Mouse (Mus musculus): ENCODE measurements at regions not wholly inside any gene's neighbourhood (a gene's known extent, or its start where the extent isn't known, plus 50 kb on each side); places are given as distances from the start of the nearest gene placed in this dataset.

DNA sequence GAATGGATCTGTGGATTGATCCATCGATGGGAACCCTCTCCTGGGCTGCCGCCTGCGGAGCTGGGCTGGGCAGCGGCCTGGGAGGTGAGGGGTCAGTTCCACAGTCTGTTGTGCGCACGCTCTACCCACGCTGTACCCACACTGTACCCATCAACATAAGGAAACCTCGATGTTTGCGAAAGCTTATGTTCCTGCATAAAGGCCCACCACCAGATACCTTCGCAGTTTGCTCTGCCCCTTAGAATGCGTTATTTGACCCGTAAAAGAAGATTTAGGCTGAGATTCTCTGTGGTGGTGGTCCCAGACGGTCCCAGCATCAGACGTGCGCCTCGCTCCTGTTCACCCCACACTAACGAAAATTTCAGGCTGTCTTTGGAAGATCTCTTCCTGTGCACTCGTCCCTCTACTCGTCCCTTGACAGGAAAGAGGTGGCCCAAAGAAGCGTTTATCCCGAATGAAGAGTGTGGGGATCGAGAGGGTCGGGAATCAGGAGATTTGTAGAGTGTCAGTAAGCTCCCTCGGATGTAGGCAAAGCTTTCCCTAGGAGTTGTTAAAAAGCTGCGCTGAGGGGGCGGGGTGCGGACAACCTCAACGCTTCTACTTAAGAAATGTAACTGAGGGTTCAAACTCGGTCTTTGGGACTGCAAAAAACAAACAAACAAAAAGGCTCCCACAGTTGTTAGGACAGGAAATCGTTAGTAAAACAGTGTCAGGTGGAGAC is 123.9 kb downstream of the Tmem161b start:
- WGBS, result 2% methylated on average over 30 of the region's 30 CpGs
- H3K4me1 ChIP-seq (ENCODE audit: control insufficient read depth, insufficient read depth, low read length), result no peaks in the 10 kb centered on the region; the same call in 1 of the 2 replicates
- peaks cover 41% of the 10 kb centered on the region for H3K27me3 ChIP-seq (ENCODE audit: control insufficient read depth, insufficient read depth, low read length)

GRCm38 (mm10) chr13:84346569-84346968 is 124.5 kb downstream of the Tmem161b start:
- no peak overlapping the region for H3K27ac ChIP-seq (ENCODE audit: low read length)
- no peak overlapping the region for H3K9ac ChIP-seq (ENCODE audit: low read length)
- no peak for ATAC-seq (ENCODE audit: insufficient read depth, low FRiP score)
- no peak overlapping the region for H3K4me2 ChIP-seq (ENCODE audit: low read depth, low read length)
- H3K27me3 ChIP-seq (ENCODE audit: control insufficient read depth, insufficient read depth, low read length), result peaks cover 41% of the 10 kb centered on the region
- H3K4me1 ChIP-seq (ENCODE audit: control insufficient read depth, insufficient read depth, low read length), result no peaks in the 10 kb centered on the region; the same call in 1 of the 2 replicates
- no peaks in the 10 kb centered on the region for H3K36me3 ChIP-seq (ENCODE audit: control insufficient read depth, insufficient read depth, low read length)
- no peaks in the 10 kb centered on the region for H3K9me3 ChIP-seq (replicated peaks; ENCODE audit: control insufficient read depth, low read length)
- H3K4me3 ChIP-seq (replicated peaks; ENCODE audit: low read length), result no peak overlapping the region
- 3% methylated on average over 2 of the region's 2 CpGs for WGBS

More for the DNA sequence above, 123.9 kb downstream of the Tmem161b start:
- Histone ChIP-seq H3K9me3 (replicated peaks; ENCODE audit: control insufficient read depth, low read length) (no peaks in the 10 kb centered on the region), H3K4me2 (ENCODE audit: low read depth, low read length) (no peak overlapping the region), H3K36me3 (ENCODE audit: control insufficient read depth, insufficient read depth, low read length) (no peaks in the 10 kb centered on the region), H3K27ac (ENCODE audit: low read length) (no peak overlapping the region), H3K9ac (ENCODE audit: low read length) (no peak overlapping the region), H3K4me3 (replicated peaks; ENCODE audit: low read length) (no peak overlapping the region)
- no peak for ATAC-seq (ENCODE audit: insufficient read depth, low FRiP score)

DNA sequence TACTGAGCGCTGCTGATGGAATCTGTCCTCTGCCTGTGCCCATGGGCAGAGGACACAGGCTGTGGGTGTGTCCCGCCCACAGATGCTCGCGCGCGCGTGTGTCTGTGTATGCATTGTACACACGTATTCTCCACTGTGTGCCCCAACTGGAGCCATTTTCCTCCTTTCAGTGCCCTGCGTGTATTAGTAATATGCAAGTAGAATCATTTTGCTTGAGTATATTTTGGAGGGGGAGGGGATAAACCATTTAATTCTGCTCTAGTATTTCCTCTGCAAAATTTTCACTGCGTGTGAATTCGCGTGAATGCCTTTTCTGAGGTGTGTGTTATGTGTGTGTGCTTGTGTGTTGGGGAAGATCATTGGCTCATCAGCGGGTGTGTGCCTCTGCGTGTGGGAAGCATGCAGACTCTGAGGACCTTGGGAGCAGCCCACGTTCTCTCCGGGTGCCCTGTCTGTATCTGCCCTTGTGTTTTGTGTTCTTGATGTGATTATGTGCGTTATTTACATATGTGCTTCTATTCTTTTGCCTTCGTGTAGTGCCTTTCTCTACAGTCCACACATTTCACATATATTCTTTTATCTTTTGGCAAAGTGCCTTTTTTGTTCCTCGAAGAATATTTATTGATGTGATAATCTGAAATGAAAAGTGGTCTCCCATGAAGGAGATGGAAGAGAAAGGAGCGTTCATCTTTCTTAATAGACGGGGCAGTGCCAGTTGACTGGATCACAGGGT is 125.3 kb downstream of the Tmem161b start:
- peak overlapping the region; percentile 95 for H3K4me2 ChIP-seq (ENCODE audit: low read depth, low read length)
- H3K27me3 ChIP-seq (ENCODE audit: control insufficient read depth, insufficient read depth, low read length), result peaks cover 36% of the 10 kb centered on the region
- 2% methylated on average over 21 of the region's 21 CpGs for WGBS
- H3K4me1 ChIP-seq (ENCODE audit: control insufficient read depth, insufficient read depth, low read length), result no peaks in the 10 kb centered on the region; the same call in 1 of the 2 replicates
- H3K9me3 ChIP-seq (replicated peaks; ENCODE audit: control insufficient read depth, low read length), result no peaks in the 10 kb centered on the region
- H3K4me3 ChIP-seq (replicated peaks; ENCODE audit: low read length), result peak overlapping the region; percentile 48
- no peak overlapping the region for H3K27ac ChIP-seq (ENCODE audit: low read length)
- ATAC-seq (ENCODE audit: insufficient read depth, low FRiP score), result no peak; the same call in 1 of the 2 replicates
- H3K9ac ChIP-seq (ENCODE audit: low read length), result no peak overlapping the region
- no peaks in the 10 kb centered on the region for H3K36me3 ChIP-seq (ENCODE audit: control insufficient read depth, insufficient read depth, low read length)

DNA sequence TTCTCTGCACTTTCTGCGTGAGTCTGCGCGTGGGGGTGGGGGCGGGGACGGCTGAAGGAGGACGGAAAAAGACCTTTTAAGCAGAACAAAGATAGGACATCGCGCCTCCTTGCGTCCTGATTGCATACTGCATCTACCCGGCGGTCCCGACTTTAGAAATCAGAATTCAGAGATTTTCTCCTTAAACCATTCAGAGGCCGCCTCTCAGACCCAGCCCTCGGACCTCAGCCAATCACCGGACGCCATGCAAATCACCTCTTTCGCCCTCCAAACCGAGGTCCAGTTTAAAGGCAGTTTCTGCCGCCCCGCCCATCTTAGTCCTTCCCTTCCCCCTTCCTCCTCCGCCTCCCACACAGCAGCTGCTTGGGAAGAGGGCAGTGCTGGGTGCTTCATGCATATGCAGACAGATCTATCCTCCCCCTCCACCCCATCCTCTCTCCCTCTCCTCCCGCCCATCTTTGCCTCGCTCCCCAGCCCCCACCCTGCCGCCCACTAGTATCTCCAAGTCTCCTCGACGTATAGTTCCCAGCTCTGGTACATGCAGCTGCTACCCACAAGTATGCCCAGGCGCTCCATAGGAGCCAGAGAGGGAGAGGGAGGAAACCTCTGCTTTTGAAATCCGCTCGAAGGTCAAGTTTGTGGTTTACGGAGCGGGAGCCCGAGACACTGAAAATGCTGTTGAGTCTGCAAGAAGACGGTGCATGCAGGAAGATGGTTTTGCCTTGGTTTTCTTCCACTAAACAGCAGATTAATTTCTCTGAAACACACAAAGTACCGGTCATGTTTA is 126.0 kb downstream of the Tmem161b start:
- Histone ChIP-seq H3K27ac (ENCODE audit: low read length) (0 out of 2 replicates have a peak overlapping the region, but pooled peaks have one; percentile 20), H3K4me2 (ENCODE audit: low read depth, low read length) (peak overlapping the region; percentile 95), H3K27me3 (ENCODE audit: control insufficient read depth, insufficient read depth, low read length) (peaks cover 33% of the 10 kb centered on the region), H3K9ac (ENCODE audit: low read length) (peak overlapping the region; percentile 54), H3K9me3 (replicated peaks; ENCODE audit: control insufficient read depth, low read length) (no peaks in the 10 kb centered on the region), H3K4me3 (replicated peaks; ENCODE audit: low read length) (peak overlapping the region; percentile 48), H3K4me1 (ENCODE audit: control insufficient read depth, insufficient read depth, low read length) (no peaks in the 10 kb centered on the region; the same call in 1 of the 2 replicates), H3K36me3 (ENCODE audit: control insufficient read depth, insufficient read depth, low read length) (no peaks in the 10 kb centered on the region)
- under 1% methylated on average over 34 of the region's 34 CpGs for whole genome bisulfite sequencing
- ATAC-seq (ENCODE audit: insufficient read depth, low FRiP score), result peak; percentile 97

- no peak for ATAC-seq (ENCODE audit: insufficient read depth, low FRiP score)
- peak overlapping the region; percentile 54 for H3K9ac ChIP-seq (ENCODE audit: low read length)
- H3K27ac ChIP-seq (ENCODE audit: low read length), result 0 out of 2 replicates have a peak overlapping the region, but pooled peaks have one; percentile 20
- peaks cover 28% of the 10 kb centered on the region for H3K27me3 ChIP-seq (ENCODE audit: control insufficient read depth, insufficient read depth, low read length)
- peak overlapping the region; percentile 48 for H3K4me3 ChIP-seq (replicated peaks; ENCODE audit: low read length)
- H3K36me3 ChIP-seq (ENCODE audit: control insufficient read depth, insufficient read depth, low read length), result no peaks in the 10 kb centered on the region
- no peaks in the 10 kb centered on the region; the same call in 1 of the 2 replicates for H3K4me1 ChIP-seq (ENCODE audit: control insufficient read depth, insufficient read depth, low read length)
- H3K4me2 ChIP-seq (ENCODE audit: low read depth, low read length), result peak overlapping the region; percentile 95
- WGBS, result under 1% methylated on average over 9 of the region's 9 CpGs
- H3K9me3 ChIP-seq (replicated peaks; ENCODE audit: control insufficient read depth, low read length), result no peaks in the 10 kb centered on the region
These were observed 126.5 kb downstream of the Tmem161b start for GRCm38 (mm10) chr13:84348701-84348975.

DNA sequence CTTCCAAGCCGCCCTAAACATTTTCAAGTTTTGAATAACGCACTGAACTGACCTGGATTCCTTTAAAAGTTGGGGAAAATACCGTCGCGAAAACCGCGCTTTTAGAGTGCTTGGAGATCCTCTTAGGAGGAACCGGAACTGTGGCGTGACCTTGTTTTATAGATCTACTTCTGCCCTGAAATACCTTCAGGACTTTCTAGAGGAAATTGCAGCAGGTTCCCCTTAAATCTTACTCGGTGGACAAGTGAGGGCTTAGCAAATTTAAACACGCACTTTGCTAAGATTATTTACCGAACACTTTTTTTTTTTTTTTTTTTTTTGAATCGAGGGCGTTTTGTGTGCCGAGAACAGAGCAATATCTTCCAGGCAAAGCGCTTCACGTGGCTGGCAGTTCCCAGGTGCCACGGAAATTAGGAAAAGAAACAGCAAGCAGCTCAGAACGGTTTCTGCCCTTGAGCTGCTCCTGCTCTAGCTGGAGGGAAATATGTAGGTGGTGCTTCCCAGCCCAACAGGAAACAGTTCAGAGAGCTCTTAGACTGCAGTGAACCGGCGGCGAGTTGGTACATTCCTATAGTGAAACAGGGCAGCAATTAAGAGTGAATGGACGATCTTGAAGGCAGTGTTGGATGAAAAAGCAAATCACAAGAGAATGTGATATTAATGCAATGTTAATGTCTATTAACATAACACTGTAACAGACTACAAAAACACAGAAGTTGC is 127.1 kb downstream of the Tmem161b start:
- WGBS, result under 1% methylated on average over 23 of the region's 23 CpGs

DNA sequence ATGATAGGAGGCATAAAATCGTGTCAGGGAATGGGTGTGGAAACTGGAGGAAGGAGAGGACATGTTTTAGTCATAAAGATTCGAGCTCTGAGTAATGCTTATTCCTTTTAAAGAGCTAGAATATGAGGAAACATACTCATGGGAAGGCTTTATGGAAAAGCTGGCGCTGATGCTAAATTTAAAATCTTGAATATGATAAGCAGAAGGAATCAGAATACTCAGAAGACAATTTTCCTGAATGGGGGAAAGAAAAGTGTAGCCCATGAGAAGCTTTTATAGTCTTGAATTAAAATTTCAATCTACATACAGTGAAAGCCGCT is 127.6 kb downstream of the Tmem161b start:
- H3K4me1 ChIP-seq (ENCODE audit: control insufficient read depth, insufficient read depth, low read length), result no peaks in the 10 kb centered on the region; the same call in 1 of the 2 replicates
- H3K9ac ChIP-seq (ENCODE audit: low read length), result no peak overlapping the region
- no peak overlapping the region for H3K27ac ChIP-seq (ENCODE audit: low read length)
- peak overlapping the region; percentile 48 for H3K4me3 ChIP-seq (replicated peaks; ENCODE audit: low read length)
- peak overlapping the region; percentile 95 for H3K4me2 ChIP-seq (ENCODE audit: low read depth, low read length)
- no peaks in the 10 kb centered on the region for H3K36me3 ChIP-seq (ENCODE audit: control insufficient read depth, insufficient read depth, low read length)
- H3K9me3 ChIP-seq (replicated peaks; ENCODE audit: control insufficient read depth, low read length), result no peaks in the 10 kb centered on the region
- peaks cover 22% of the 10 kb centered on the region for H3K27me3 ChIP-seq (ENCODE audit: control insufficient read depth, insufficient read depth, low read length)
- 46% methylated on average over 4 of the region's 4 CpGs for WGBS
- ATAC-seq (ENCODE audit: insufficient read depth, low FRiP score), result no peak

More for the DNA sequence above, 127.1 kb downstream of the Tmem161b start:
- no peak overlapping the region for H3K27ac ChIP-seq (ENCODE audit: low read length)
- H3K4me1 ChIP-seq (ENCODE audit: control insufficient read depth, insufficient read depth, low read length), result no peaks in the 10 kb centered on the region; the same call in 1 of the 2 replicates
- no peaks in the 10 kb centered on the region for H3K9me3 ChIP-seq (replicated peaks; ENCODE audit: control insufficient read depth, low read length)
- H3K4me3 ChIP-seq (replicated peaks; ENCODE audit: low read length), result peak overlapping the region; percentile 48
- H3K36me3 ChIP-seq (ENCODE audit: control insufficient read depth, insufficient read depth, low read length), result no peaks in the 10 kb centered on the region
- peak overlapping the region; percentile 54 for H3K9ac ChIP-seq (ENCODE audit: low read length)
- no peak for ATAC-seq (ENCODE audit: insufficient read depth, low FRiP score)
- peak overlapping the region; percentile 95 for H3K4me2 ChIP-seq (ENCODE audit: low read depth, low read length)
- peaks cover 24% of the 10 kb centered on the region for H3K27me3 ChIP-seq (ENCODE audit: control insufficient read depth, insufficient read depth, low read length)

DNA sequence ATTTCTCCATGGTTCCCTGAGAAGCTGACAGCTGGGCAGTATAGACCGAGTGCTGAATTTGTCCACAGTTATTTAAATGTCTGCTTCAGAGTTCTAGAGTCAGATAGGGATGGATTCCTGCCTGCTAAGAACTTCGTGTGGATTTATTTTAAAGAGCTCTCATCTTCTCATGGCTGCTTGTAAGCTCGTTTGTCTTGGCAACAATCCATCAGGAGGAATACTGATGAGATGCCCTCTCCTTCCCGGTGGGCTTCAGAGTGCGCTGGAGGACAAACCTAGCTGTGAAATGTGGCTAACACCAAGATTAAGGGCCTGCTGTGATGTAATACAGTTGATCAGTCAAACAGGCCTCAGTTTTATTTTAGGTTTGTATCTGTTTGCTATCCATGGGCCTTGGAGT is 128.7 kb downstream of the Tmem161b start:
- no peak for ATAC-seq (ENCODE audit: insufficient read depth, low FRiP score)
- Histone ChIP-seq H3K4me2 (ENCODE audit: low read depth, low read length) (no peak overlapping the region), H3K4me3 (replicated peaks; ENCODE audit: low read length) (no peak overlapping the region), H3K36me3 (ENCODE audit: control insufficient read depth, insufficient read depth, low read length) (no peaks in the 10 kb centered on the region), H3K4me1 (ENCODE audit: control insufficient read depth, insufficient read depth, low read length) (no peaks in the 10 kb centered on the region; the same call in 1 of the 2 replicates), H3K27me3 (ENCODE audit: control insufficient read depth, insufficient read depth, low read length) (peaks cover 15% of the 10 kb centered on the region), H3K9ac (ENCODE audit: low read length) (no peak overlapping the region), H3K27ac (ENCODE audit: low read length) (no peak overlapping the region), H3K9me3 (replicated peaks; ENCODE audit: control insufficient read depth, low read length) (no peaks in the 10 kb centered on the region)
- WGBS, result 47% methylated on average over 5 of the region's 5 CpGs
